Mouse (Mus musculus) ES-E14 (cell line): ENCODE results near the gene Plac9a.
"Not testable (repeated sequence)": the region's sequence is repeated elsewhere in the genome, so short reads cannot be mapped to it uniquely, and the experiment has no call there.

ENCODE experiments used
- MAFK ChIP-seq: IDR thresholded peaks from 2 replicates; pipeline ENCODE4 v1.6.1; 2014; ENCODE audit warnings: mild to moderate bottlenecking, low read depth, low read length, inconsistent platforms; ENCODE audit not compliant: insufficient read depth
- ZC3H11A ChIP-seq: IDR thresholded peaks from 2 replicates; pipeline ENCODE4 v1.6.1; 2012; ENCODE audit warnings: low read depth, mild to moderate bottlenecking, inconsistent platforms, low read length, borderline replicate concordance

DNA sequence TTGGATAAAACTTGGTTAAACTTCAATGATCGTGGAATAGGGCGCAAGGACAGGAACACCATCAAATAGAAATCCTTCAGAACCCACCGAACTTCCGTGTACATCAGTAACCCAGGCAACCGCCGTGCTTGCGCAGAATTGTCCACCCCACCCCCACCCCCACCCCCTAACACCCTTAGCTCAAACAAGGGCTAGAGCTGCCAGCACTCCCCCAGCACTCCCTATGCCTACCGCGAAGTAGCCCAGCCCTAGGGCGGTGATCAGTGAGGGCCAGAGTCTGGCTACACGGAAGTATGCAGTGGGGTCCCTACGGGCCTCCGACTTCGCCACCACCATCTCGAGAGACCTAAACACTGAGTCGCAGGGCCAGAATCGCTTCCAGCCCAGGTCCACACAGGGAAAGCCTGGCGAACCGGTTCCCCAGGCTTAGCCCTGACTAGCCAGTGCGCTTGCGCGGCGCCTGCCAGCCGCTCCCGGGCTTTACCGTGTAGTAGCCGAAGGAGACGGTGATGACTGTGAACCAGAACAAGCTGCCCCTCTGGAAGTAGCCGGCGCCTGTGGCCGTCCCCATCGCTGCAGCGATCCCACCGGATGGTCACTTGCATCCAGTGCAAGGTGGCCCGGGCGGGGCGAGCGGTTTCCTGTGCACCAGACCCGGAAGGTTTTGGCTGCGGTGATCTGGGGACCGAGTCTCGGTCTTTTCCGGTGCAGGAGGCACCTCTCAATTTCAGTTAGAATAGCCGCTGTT lies 24.1 kb upstream of the Plac9a start:
- TF ChIP-seq MAFK, ZC3H11A: not testable (repeated sequence)
